ENCODE assay signal across 15 mouse cellular contexts in the genomic region with DNA sequence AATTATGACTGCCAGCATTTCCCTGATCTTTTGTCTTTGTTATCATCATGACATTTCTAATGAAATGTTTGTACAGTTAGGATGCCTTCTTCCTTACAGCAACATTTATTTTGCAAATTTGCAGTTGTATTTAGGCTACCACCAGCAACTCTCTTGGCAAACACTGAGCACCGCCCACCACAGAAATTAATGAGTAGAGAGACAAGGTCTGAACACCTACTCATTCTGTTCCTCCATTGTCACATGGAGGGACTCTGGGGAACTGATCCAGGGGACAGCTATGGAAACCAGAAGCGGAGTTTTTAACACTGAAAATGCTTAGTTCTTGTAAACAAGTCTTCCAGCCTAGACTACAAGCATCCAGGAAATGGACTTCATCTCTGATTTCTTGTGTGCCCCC.
"Had no signal": no experiment of that assay in that cellular context is flagged by ENCODE, and none has a peak within 500 bp of the region (broad histone marks: within the 10 kb centered on the region; RNA-seq: fewer than 3 reads in every experiment).

No protein-coding gene starts in this region.

- H3K4me1 ChIP-seq: intestine, embryonic 15.5 days; liver, embryonic 13.5 days had no signal

- H3K9me3 ChIP-seq: intestine, embryonic 15.5 days; kidney, embryonic 15.5 days; limb, embryonic 15.5 days; liver, embryonic 13.5 days; midbrain, embryonic 10.5 days; midbrain, embryonic 15.5 days; neural tube, embryonic 13.5 days had no signal

- H3K4me2 ChIP-seq: intestine, embryonic 15.5 days; kidney, embryonic 15.5 days; limb, embryonic 15.5 days; liver, embryonic 13.5 days; midbrain, embryonic 15.5 days; neural tube, embryonic 13.5 days had no signal

- DNase-seq: kidney, adult 2 months; kidney, postnatal 14 days; liver, embryonic 13.5 days; lung, adult 18-20 months; lung, postnatal 4 days; thymus, adult 2 months; thymus, postnatal 25 days had no signal

- H3K27ac ChIP-seq: hindbrain, postnatal 0 days; intestine, embryonic 15.5 days; kidney, embryonic 15.5 days; limb, embryonic 15.5 days; liver, embryonic 13.5 days; midbrain, embryonic 10.5 days; midbrain, embryonic 15.5 days; neural tube, embryonic 13.5 days; stomach, postnatal 0 days had no signal

- H3K9ac ChIP-seq: intestine, embryonic 15.5 days; kidney, embryonic 15.5 days; limb, embryonic 15.5 days; liver, embryonic 13.5 days; midbrain, embryonic 15.5 days; neural tube, embryonic 13.5 days had no signal

- H3K27me3 ChIP-seq: intestine, embryonic 15.5 days; kidney, embryonic 15.5 days; limb, embryonic 15.5 days; liver, embryonic 13.5 days; midbrain, embryonic 15.5 days; neural tube, embryonic 13.5 days had no signal

- H3K4me3 ChIP-seq: intestine, embryonic 15.5 days; kidney, embryonic 15.5 days; limb, embryonic 15.5 days; liver, embryonic 13.5 days; midbrain, embryonic 10.5 days; midbrain, embryonic 15.5 days; neural tube, embryonic 13.5 days had no signal

- ATAC-seq: hindbrain, postnatal 0 days; intestine, embryonic 15.5 days; midbrain, embryonic 15.5 days had no signal

- H3K36me3 ChIP-seq: intestine, embryonic 15.5 days; kidney, embryonic 15.5 days; limb, embryonic 15.5 days; liver, embryonic 13.5 days; midbrain, embryonic 10.5 days; midbrain, embryonic 15.5 days; neural tube, embryonic 13.5 days had no signal
